Mouse (Mus musculus): Measurements from ENCODE around the gene Fscn1. TPM values are rescaled to one million over a fixed set of nuclear protein-coding genes. Genes with fewer than 3 reads are reported as not detected.

The Fscn1 gene
- total RNA-seq (2023) = 1.1 to 1.5 TPM (median 1.4 TPM) in 4 replicates

DNA sequence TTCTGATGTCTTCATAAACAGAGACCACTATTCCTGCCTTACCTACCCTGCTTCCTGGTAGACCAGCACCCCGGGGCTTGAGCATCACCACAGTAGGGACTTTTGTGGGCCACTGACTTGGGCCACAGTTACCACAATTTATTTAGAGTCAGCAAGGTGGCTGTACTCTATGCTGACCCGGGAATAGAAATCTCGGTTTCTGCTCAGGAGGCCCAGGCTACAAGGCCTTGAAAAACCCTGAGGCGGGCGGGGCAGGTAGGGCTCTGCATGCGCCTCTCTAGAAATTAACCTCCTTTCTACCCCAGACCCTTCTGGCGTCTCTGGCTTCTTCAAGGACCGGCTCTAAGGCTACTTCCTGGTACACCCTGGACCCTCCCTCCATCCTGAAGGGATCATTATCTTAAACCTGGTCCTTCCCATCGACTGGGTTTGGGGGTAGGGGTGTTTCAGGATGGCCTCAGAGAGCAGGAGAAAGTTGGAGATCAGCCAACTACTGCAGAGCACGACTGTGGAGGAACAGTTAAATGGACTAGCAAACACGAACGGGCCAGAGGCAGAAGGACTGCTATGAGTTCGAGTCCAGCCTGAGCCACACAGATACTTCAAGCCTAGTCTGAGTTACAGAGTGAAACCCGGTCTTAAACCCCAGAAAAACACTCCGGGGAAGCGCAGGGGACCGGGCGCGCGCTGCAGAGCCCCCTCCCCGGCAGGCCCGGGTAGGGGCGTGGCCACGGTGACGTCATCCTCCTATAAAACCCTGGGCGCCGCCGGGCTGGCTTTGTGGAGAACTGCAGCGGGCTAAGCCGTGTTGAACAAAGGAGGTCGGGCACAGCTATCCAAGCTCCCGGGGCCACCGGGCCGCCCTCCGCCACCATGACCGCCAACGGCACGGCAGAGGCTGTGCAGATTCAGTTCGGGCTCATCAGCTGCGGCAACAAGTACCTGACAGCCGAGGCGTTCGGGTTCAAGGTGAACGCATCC lies at the start of gene Fscn1:
Fscn1 (plus strand) TSS at position 768 of the 981 bp plus-strand sequence.

Other genes starting within 250 kb of the Fscn1 start
- 104 to 127 TPM (median 121 TPM) in 4 replicates for gene Tnrc18, start 142.7 kb upstream of the Fscn1 start, total RNA-seq (2023)
- gene Fbxl18, start 64.9 kb upstream of the Fscn1 start, total RNA-seq (2023) = 8.5 to 10.4 TPM (median 9.1 TPM) in 4 replicates
- 7,963 to 8,422 TPM (median 8,086 TPM) in 4 replicates for gene Actb, start 53.6 kb upstream of the Fscn1 start, total RNA-seq (2023)
- gene Rnf216, start 152.7 kb downstream of the Fscn1 start, total RNA-seq (2023) = 112 to 125 TPM (median 123 TPM) in 4 replicates
- 0.32 to 0.36 TPM (median 0.34 TPM) in 3 of 4 replicates, not detected in the other for gene Olfr718-ps1, start 187.2 kb downstream of the Fscn1 start, total RNA-seq (2023)
- 11.2 to 13.6 TPM (median 12.1 TPM) in 4 replicates for gene Rbak, start 220.4 kb downstream of the Fscn1 start, total RNA-seq (2023)
- gene Spdye4b, start 220.7 kb downstream of the Fscn1 start, total RNA-seq (2023) = 0.35 TPM in 1 of 4 replicates, not detected in the others